Mouse (Mus musculus) CD4-positive, CD25-positive, alpha-beta regulatory T cell, adult 4 months (primary cell): ENCODE results near the gene Smap2. TPM values are rescaled to one million over a fixed set of nuclear protein-coding genes. Genes with fewer than 3 reads are reported as not detected.
A peak's percentile ranks its signal among the peaks of the same experiment; 100 is the strongest.
"Not testable (repeated sequence)": the region's sequence is repeated elsewhere in the genome, so short reads cannot be mapped to it uniquely, and the experiment has no call there.

Experiments used
- ATAC-seq: one replicate; pipeline ENCODE4 v1.8.0; 2017
- polyA plus RNA-seq, 2 experiments: library from polyadenylated mRNA; unstranded; fragments of 100-300 nt; shearing (Covaris generic); gene quantifications; one replicate each; pipeline ENCODE4 v1.2.1; 2017

Gene Smap2
- 10 to 100 TPM; 34.0 to 37.4 TPM for polyA plus RNA-seq

- ATAC-seq: peak; percentile 89
Observed at GRCm38 (mm10) chr4:121016928-121017657, at the start of gene Smap2. Gene Smap2, minus strand, starts transcription at chr4:121017247.

GRCm38 (mm10) chr4:121065336-121065735 is 48.3 kb upstream of the Smap2 start:
- no peak for ATAC-seq

GRCm38 (mm10) chr4:121059218-121059617 is 42.2 kb upstream of the Smap2 start:
- ATAC-seq: not testable (repeated sequence)

- ATAC-seq: no peak
Observed at GRCm38 (mm10) chr4:121057032-121057431, 40.0 kb upstream of the Smap2 start.

- no peak for ATAC-seq
Observed at GRCm38 (mm10) chr4:121056342-121056741, 39.3 kb upstream of the Smap2 start.

GRCm38 (mm10) chr4:121052454-121053323 is 35.6 kb upstream of the Smap2 start:
- ATAC-seq: no peak

- ATAC-seq: no peak
Observed at GRCm38 (mm10) chr4:121051863-121052262, 34.8 kb upstream of the Smap2 start.

GRCm38 (mm10) chr4:121042946-121043345 is 25.9 kb upstream of the Smap2 start:
- ATAC-seq: no peak

- no peak for ATAC-seq
Observed at GRCm38 (mm10) chr4:121042472-121042871, 25.4 kb upstream of the Smap2 start.

GRCm38 (mm10) chr4:121040897-121041671 is 24.0 kb upstream of the Smap2 start:
- peak; percentile 76 for ATAC-seq

- ATAC-seq: no peak
Observed at GRCm38 (mm10) chr4:121040323-121040722, 23.3 kb upstream of the Smap2 start.

GRCm38 (mm10) chr4:121039331-121040115 is 22.5 kb upstream of the Smap2 start, which contains the start of gene Col9a2:
Gene Col9a2, plus strand, starts transcription at chr4:121039385.
- no peak for ATAC-seq

- peak; percentile 37 for ATAC-seq
Observed at GRCm38 (mm10) chr4:121033006-121033405, 16.0 kb upstream of the Smap2 start.

GRCm38 (mm10) chr4:121031440-121031839 is 14.4 kb upstream of the Smap2 start:
- peak; percentile 31 for ATAC-seq

GRCm38 (mm10) chr4:121029632-121030031 is 12.6 kb upstream of the Smap2 start:
- no peak for ATAC-seq

GRCm38 (mm10) chr4:121028659-121029392 is 11.8 kb upstream of the Smap2 start:
- ATAC-seq: peak; percentile 64

GRCm38 (mm10) chr4:121028146-121028545 is 11.1 kb upstream of the Smap2 start:
- ATAC-seq: no peak

GRCm38 (mm10) chr4:121025681-121026080 is 8.6 kb upstream of the Smap2 start:
- ATAC-seq: no peak

- ATAC-seq: no peak
Observed at GRCm38 (mm10) chr4:121023941-121024340, 6.9 kb upstream of the Smap2 start.

- no peak for ATAC-seq
Observed at GRCm38 (mm10) chr4:121023464-121023863, 6.4 kb upstream of the Smap2 start.

GRCm38 (mm10) chr4:121021911-121022310 is 4.9 kb upstream of the Smap2 start:
- ATAC-seq: no peak
